Mouse (Mus musculus) MEL (cell line): ENCODE measurements at regions not wholly inside any gene's neighbourhood (a gene's known extent, or its start where the extent isn't known, plus 50 kb on each side); places are given as distances from the start of the nearest gene placed in this dataset.

Source experiments
- CHD1 ChIP-seq: IDR thresholded peaks from 2 replicates; pipeline ENCODE4 v1.6.1; 2012; ENCODE audit warnings: low read depth, mild to moderate bottlenecking, inconsistent platforms, low read length, improper control_type of control experiment
- E2F4 ChIP-seq: IDR thresholded peaks from 2 replicates; pipeline ENCODE4 v1.6.1; 2011; ENCODE audit warnings: low read depth, low read length, improper control_type of control experiment, borderline replicate concordance
- ELF1 ChIP-seq: IDR thresholded peaks from 2 replicates; pipeline ENCODE4 v1.6.1; 2014; ENCODE audit warnings: low read depth, mild to moderate bottlenecking, inconsistent platforms, low read length, improper control_type of control experiment, moderate library complexity
- EP300 ChIP-seq, 2 experiments: IDR thresholded peaks; 2 replicates each; pipeline ENCODE4 v1.6.1; 2011; ENCODE audit warnings: improper control_type of control experiment in 2 of 2, low read length in 2 of 2, low read depth in 1 of 2, mild to moderate bottlenecking in 1 of 2
- ETS1 ChIP-seq: IDR thresholded peaks from 2 replicates; pipeline ENCODE4 v1.6.1; 2012; ENCODE audit warnings: low read depth, mild to moderate bottlenecking, inconsistent platforms, low read length, improper control_type of control experiment, moderate library complexity
- POLR2AphosphoS5 ChIP-seq: IDR thresholded peaks from 2 replicates; pipeline ENCODE4 v1.6.1; 2012; ENCODE audit warnings: low read depth, borderline replicate concordance, mild to moderate bottlenecking, inconsistent platforms, low read length, moderate library complexity, mixed read lengths

- TF ChIP-seq POLR2AphosphoS5, result no peak
- no peak for TF ChIP-seq EP300 (IDR thresholded peaks at IDR 0.05; ENCODE audit: low read depth in 1 of 2, low read length in 2 of 2)
- TF ChIP-seq ELF1, result no peak
- no peak for TF ChIP-seq E2F4
- TF ChIP-seq CHD1, result no peak
- TF ChIP-seq ETS1, result no peak
Measured at GRCm38 (mm10) chr9:33766235-33766634, 719.5 kb upstream of the Kirrel3 start.
